Mouse (Mus musculus): ENCODE results near the gene Dlgap1.
"Not testable (repeated sequence)": the region's sequence is repeated elsewhere in the genome, so short reads cannot be mapped to it uniquely, and the experiment has no call there.

Gene Dlgap1

DNA sequence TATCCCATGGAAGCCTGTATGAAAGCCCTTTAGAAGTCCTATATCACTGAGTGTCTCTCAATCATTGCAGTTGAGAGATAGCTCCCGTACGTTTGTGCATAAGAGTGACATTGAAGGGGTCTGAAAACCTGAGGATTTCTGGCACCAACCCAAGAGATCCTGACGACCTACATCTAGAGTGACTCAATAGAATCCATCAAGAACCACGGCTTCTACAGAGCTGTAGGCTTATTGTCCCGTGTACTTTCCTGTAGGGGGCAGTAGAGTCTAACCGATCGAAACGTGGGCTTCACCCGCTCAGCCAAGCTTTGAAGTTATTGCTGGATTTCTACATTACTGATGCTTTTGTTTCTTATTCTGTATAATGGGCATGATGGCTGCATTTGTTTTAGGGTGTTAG lies 558.2 kb downstream of the Dlgap1 start:
- DNase-seq (ENCODE audit: inconsistent ontology term), result peak; percentile 36

DNA sequence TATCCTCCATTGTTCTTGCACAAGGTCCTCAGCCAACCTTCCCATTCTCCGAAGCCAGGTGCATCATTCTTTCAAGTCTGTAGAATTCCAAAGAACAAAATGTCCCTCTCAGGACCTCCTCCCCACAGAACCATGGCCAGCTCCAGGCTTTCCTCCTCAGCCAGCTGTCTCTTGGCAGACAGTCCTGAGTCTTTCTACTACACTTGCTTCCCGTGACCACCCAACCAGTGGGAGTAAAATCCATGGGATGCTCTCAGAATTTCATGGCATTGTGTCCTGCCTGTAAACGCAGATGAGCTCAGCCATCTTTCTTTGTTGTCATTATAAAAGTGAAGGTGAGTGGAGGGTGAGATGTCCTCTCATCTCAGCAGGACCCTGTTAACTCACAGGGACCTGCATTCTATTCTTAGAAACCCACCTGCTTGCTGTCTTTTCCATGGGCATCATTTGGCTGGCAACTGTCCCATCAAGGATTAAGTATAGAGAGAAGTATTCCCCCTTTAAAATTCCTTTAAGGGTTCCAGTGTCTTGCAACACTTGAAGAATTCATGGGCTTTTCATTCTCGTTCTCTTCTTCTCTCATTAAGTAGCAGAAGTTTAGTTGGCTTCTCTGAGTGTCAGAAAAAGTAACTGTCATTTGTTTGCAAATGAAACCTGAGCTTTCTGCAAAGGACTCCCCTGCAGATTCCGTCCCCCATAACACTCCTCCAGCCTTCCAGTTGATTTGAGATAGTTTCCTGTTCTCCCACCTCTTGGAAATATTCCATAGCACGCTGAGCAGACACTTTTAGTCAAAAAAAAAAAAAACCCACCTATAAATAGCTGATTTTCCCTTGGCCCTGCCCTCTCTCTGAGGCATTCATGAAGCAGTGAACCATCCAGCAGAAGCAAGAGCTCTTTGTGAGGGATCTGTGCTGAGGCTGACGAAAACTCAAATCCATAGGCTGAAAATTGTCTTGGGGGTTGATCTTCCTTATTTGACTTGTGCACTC lies 559.6 kb downstream of the Dlgap1 start:
- peak; percentile 46 for DNase-seq (ENCODE audit: inconsistent ontology term)

DNA sequence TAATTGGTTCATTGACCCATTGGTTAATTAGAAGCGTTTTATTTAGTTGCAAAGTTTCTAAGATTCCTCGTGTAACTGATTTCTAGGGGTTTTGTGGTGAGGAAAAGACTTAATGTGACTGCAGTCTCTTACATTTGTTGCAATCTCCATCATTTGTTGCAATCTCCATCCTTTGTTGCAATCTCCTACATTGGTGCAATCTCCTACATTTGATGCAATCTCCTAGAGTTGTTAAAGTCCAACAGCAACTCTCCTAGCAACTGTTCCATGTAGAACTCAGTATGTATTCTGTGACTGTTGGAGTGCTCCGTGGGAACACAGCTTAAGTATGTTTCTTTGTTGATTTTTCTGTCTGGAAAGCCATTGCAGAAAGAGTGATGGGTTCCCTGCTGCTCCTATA lies 565.4 kb downstream of the Dlgap1 start:
- DNase-seq (ENCODE audit: inconsistent ontology term), result no peak

DNA sequence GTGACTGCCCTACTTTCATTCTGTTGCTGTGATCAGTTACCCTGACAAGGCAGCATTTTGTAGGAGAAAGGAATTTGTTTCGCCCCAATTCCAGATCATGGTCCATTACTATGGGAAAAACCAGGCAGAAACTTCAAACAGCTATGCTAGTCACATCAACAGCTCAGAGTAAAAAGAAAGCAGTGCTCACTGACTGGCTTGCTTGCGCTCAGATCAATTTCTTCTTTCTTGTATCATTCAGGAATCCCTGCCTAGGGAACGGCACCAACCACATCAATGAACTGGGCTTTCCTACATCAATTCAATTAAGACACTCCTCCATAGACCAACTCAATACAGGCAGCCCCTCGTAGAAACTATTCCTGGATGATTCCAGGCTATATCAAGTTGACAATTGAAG lies 572.9 kb downstream of the Dlgap1 start:
- DNase-seq (ENCODE audit: inconsistent ontology term), result peak; percentile 56

DNA sequence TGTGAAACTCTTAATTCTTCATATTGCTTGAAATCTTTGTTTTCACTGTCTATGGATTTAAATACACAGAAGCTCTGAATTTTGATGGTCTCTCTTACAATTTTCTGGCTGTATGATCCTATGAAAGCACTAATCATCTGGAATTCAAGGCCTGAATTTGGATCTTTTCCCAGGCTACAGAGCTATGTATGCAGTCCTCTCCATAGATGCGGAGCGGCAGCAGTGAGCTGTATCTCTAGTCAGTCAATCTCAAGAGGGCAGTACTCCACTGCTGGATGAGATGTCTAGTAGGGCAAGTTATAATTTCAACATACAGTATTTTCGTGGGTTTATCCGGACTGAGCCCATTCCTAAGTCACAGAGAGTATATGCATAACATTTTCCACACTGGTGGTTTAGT lies 581.9 kb downstream of the Dlgap1 start:
- DNase-seq (ENCODE audit: inconsistent ontology term), result peak; percentile 31

DNA sequence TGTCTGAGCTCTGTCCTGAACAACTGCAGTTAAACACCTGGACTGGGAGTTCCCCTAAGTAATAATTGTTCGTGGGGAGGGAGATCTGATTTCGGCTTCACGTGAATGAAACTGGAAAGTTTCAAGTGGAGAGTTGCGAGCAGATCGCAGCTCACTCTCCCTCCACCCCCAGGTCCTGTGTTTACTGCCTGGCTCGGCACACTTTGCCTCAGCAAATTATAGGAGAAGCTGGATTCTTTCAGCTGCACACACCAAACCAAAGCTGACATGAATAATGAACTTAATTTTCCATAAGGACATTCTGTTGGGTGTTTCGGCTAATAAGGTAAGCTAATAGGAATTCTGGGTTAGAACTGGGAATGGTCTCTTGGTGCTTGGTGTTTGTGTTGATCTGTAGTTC lies 592.7 kb downstream of the Dlgap1 start:
- DNase-seq (ENCODE audit: inconsistent ontology term), result no peak

DNA sequence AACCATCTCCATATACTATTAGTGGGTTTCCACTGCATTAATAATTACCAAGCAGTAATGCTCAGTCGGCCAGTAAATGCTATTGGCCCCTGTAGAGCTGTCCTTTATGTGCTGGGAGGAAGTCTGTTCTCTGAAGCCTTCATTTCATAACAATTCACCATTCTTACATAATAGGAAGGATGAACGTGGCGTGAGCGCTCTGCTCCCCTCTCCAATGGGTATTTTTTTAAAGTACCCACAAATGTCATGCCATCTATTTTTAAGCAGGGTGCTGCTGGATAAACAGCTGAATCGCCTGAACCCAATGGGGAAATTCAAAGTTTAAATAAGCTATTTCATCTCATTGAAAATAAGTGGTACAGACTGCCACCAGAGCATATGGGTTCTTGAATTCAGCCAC lies 602.0 kb downstream of the Dlgap1 start:
- no peak for DNase-seq (ENCODE audit: inconsistent ontology term)

DNA sequence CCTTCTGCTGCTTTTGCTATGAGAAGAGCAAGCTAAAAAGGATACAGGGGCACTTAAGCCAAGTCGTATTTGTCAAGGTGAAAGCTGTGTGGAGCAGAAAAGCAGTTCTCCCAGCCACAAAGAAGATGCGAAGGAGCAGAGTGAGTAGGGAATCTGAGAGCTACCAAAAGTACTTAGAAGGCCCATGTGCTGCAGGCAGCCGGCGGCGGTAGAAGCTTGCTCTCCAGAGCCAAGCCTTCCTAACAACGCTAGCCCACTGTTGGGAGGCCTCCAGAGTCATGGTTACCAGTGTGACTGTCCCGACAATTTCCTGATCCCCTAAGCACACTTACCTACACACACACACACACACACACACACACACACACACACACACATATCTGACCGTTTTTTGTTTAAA lies 614.2 kb downstream of the Dlgap1 start:
- DNase-seq (ENCODE audit: inconsistent ontology term), result no peak

DNA sequence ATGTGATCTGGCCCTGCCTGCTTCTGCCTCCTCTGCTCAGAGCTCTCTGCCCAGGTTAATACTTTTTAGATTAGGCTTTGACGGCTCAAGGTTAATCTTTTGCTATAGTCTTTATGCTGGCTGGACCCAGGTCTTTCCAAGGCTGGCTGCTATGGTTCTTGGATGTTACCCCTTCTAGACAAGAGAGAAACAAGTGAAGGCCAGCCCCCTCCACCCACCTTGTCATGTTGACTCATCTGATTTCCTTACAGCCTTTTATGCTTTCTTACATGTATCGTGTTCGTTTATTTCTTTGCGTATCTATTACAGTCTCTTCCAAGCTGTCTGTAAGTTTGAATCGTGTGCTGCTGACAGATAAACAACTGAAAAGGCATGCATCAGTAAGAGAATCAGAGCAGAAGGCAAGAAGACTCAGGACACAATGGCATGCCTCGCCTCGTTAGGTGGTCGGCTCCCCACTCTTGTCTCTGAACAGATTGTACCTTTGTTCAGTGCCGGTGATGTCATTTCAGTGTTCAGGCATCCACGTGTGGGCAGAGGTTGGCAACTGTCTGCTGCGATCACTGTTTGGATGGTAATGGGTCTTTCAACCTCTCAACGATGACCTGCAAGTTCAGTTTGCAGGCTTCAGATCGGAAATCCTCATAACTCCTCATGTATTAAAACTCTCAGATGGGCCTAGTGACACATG lies 618.0 kb downstream of the Dlgap1 start:
- peak; percentile 51 for DNase-seq (ENCODE audit: inconsistent ontology term)

DNA sequence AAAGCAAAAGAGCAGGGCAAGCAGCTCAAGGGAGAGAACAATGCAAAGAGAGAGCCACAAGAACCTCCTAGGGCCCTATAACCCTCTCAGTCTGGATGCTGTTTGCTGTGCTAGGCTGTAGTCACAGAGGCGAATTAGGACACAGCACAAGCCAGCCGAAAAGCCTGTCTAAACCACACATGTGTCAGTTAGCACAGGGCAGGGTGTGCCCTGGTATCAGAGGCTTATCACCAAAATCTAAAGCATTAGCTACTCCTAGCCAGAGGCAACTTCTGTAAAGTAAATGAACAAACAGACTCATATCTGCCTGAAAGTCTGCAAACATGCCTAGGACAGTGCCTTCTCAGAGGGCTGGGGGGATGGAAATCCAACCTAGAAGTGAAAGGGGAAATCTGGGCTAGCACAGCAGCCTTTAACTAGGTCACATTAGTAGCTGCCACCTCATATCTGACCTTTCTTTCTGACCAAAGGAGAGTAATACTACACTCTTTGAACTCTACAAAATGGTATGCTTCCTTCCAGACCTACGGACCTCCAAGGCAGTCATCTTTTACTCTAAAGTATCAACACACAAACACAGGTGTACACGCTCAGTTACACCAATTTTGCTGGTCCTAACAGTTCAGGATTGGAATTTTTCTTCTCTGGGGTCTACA lies 619.2 kb downstream of the Dlgap1 start:
- not testable (repeated sequence) for DNase-seq (ENCODE audit: inconsistent ontology term)

DNA sequence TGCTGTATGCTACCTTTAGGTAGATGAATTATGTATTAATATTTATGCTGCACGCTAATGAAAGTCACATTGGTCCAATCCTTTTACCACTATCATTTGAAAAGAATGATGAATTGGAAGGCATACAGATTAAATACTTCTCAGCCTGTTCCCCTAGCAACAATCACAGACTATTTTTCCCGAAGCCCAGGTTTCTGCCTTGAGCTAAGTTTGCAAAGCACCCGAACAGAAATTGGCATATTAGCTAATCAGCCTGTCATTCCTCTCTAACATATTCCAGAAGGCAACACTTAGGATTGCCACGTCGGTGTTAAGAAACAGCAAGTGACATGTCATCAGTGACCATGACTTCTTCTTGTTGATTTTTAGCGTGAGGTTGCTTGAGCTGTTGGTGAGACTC lies 619.8 kb downstream of the Dlgap1 start:
- DNase-seq (ENCODE audit: inconsistent ontology term), result no peak

DNA sequence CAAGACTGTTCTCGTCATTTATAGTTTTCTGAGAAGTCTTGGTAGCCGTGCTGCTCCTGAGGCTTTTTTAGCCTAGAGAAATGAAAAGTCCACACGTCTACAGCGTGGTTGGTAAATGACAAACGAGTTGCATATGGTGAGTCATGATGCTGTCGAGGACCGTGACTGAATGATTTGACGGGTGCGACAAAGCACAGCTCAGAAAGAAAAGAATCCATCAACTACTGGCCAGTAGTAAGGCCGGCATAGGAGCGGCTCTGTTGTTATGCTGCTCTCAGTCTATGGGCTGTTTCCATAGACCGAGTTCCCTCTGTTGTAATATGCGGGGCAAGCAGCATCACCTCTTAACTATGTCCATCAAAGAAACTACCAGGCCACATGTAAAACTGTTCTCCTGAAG lies 620.3 kb downstream of the Dlgap1 start:
- no peak for DNase-seq (ENCODE audit: inconsistent ontology term)

DNA sequence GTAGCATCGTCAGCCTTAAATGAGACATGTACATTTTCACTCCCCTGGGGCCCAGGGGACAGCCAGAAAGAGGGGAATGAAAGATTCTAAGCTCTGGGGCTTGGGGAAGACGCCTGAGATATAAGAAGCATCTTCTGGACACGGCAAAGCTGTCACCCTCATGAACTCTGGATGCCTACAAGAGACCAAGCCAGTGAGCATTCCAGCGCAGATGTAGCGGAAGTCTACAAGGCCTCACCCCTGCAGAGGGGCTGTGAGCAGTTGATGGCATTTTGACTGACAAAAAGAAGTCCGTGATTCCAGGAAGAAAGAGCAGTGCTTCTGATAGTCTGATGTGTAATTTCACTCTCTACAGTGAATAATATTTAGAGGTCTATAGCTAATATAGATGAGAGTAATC lies 621.6 kb downstream of the Dlgap1 start:
- DNase-seq (ENCODE audit: inconsistent ontology term), result no peak

DNA sequence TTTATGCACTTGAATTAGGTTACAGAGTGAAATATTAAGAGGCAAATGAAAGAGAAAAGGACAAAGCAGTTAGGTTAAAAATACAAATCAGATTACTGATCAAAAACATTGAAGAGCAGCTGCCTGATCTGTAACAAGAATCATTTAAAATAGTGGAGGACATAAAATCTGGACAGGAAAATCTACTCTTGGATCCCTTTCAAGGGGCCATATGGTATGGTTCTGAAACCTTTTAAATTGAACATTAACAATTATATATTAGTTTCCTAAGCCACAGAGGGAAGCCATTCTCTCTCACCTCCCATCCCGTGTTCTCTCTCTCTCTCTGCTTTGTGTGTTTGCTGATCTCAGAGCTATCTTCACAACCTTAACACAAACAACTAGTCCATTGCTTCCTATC lies 625.4 kb downstream of the Dlgap1 start:
- DNase-seq (ENCODE audit: inconsistent ontology term), result no peak

DNA sequence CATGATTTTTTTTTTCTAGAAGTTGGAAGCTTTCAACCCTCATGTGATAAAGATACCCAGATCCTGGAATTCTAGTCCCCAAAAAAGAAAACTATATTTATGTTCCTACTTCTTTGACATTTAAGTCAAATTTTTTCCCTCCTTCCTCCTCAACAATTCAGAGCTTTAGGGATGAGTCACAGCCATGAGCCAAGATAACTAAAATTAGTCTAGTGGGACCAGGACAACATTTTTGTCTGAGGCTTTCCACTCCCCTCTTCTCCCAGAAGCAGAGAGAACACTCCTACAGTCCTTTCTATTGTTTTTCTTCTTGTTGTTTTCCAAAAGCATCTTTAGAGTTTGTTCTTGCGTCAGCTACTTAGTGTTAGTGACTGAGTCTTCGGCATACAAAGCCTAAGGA lies 627.5 kb downstream of the Dlgap1 start:
- no peak for DNase-seq (ENCODE audit: inconsistent ontology term)

DNA sequence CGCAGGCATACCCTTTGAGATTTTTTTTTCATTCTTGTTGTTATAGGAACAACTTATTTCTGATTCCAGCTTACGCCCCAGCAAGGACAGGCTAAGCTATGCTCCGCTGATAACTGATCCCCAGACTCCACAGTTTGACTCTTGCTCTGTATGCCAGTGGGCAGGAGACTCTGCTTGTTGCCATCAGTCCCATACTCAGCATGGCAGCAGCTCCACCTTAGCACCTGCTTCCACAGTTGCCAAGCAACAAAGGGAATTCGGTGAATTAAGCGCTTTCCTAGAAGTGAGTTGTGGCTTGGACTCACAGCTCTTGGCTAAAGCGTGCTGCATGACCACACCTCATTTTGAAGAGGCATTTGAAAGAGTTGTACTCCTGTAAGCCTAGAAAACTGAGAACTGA lies 631.6 kb downstream of the Dlgap1 start:
- DNase-seq (ENCODE audit: inconsistent ontology term), result no peak

DNA sequence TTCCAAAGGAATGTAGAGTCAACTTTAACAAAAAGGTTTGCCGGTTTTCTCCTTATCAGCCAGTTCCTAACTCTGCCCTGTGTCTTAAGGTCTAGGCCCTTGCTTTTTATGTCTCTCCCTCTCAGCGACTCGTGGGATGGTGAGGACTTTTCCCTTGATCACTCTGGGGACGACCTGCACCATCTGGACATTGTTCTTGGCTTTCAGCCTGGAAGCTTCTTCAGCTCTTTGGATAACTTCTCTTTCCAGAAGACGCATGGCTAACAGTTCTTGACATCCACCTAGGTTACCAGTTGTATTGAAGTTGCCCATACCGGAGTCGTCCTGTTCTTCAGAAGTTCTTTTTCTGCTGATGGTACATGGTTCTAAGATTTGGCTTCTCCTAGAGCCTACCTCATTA lies 633.2 kb downstream of the Dlgap1 start:
- DNase-seq (ENCODE audit: inconsistent ontology term), result no peak

DNA sequence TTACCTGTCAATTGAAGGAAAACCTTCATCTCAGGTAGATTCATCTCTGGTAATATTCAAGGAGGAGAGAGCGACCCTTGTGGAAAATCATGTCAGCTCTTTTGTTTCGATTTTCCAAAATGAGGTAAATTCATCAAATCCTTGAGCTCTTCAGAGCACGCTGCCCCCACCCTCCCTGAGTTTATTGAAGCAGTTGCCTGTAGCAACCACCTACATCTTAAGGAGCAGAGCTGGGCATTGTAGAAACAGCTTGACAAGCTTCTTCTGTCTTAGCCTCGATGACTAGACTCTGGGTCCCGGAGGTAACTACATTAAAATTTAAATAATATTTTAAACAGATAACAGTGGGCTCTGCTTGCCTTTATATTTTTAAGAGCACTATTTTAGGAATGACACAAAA lies 636.8 kb downstream of the Dlgap1 start:
- no peak for DNase-seq (ENCODE audit: inconsistent ontology term)

DNA sequence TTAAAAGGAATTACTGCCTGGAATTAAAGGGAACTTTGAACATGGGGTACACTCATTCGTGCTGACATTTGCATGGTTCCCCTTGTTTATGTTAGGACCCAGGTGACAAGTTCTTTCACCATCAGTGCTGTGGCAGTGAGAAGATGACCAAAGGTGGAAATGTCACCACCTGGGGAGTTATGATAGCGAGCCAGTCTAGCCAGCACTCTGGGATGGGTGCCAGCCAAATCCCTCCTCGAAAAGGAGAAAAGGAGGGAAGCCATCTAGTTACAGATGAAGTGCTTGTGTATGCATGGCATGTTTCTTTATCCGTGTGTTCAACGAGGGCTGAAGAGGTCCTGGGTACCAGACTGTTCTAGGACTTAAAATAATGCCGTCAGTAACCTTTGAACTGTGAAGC lies 643.3 kb downstream of the Dlgap1 start:
- DNase-seq (ENCODE audit: inconsistent ontology term), result no peak

DNA sequence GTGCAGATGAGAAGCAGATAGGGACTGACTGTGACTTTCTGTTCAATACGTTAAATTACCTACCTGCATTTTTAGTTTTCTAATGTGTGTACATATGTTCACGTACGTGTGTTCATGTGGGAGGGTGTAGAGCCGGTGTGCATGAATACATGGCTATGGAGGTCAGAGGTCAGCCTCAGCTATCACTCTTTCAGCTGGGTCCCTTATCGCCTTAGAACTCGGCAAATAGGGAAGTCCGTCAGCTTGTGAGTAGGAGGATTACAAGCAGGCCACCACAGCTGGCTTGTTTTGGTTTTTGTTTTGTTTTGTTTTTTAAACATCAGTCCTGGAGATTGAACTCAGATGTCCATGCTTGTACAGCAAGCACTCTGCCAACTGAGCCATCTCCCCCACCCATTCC lies 645.0 kb downstream of the Dlgap1 start:
- no peak for DNase-seq (ENCODE audit: inconsistent ontology term)

DNA sequence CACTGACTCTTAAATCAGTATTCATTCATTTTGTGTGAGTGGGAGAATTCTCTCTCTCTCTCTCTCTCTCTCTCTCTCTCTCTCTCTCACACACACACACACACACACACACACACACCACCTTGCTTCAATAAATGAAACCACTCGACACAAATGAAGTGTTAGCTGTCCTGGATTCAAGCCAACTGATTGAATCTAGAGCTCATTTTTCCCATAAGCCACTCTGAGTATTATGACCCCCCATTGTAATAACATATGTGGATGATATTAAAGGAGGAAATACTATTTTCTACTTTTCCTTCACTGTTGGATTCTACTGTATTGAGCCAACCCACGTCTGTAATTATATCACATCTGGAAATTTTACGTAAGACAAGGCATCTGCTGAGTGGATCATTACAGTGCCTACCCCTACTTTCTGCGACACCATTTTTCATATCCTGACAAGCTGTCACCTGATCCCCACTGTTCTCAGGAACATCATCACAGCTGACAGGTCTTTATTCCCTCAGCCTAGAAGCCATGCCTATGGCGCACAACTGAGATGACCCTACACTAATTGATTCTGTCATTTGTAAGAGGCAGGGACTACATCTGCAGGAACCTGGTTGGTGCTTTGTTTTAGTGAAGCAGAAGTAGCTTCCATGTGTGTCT lies 645.7 kb downstream of the Dlgap1 start:
- no peak for DNase-seq (ENCODE audit: inconsistent ontology term)

DNA sequence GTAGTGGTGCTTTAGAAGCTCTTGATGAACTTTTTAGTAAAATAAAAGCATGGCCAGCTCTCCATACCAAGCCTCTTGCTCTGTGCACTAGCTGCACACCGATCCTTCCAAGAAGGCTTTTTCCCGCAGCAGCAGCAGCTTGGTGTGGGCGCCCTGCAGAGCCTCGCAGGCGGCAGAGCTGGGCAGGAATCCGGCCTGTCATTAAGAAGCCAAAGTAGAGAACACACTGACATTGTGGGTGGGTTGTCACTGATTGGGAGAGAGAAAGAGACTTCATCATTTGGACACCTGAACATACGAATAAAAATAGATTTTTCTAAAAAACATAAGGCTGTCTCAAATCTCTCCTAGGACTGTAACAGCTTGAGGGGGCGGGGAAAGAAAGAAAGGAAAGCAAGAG lies 653.6 kb downstream of the Dlgap1 start:
- DNase-seq (ENCODE audit: inconsistent ontology term), result no peak

All from Muller cell, postnatal 12 days (primary cell).